Mouse (Mus musculus): ENCODE measurements at regions not wholly inside any gene's neighbourhood (a gene's known extent, or its start where the extent isn't known, plus 50 kb on each side); places are given as distances from the start of the nearest gene placed in this dataset.

DNA sequence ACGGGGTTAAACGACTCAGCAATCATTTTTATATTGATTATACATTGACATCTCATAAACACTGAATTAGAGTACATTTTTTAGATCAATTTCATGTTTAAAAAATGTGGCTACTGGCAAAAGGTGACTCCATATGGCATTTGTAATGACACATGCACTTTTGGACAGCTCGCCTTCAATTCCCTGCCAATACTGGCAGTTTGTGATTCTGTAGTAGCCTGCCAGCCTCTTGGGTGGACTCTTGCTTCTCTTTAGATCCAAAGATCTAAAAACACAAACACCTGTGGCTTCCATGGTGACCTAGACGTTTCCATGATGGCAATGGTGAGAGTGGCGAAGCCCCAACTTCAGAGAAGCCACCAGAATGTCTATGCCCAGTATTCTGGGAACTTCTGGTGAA is 83.1 kb upstream of the Pcdh8 start:
- DNase-seq (ENCODE audit: low spot score in 2 of 2) = no peak

DNA sequence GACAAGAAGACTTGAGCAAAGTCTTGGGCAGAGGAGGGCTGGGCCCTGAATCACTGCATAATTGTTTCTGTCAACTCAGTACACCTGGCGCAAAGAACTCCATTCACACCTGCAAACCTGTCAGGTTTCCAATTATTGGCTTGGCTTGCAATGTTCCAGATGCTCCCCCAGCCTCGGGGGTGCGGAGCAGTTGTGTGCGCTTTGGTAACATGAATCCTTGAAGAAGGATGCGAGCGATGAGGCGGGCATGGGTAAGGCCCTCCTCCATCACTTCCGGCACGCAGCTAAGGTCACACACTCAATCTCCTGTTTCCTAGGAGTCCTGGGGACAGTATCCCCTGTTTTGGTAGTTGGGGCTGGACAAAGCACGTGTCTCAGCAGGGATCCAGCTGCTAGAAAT is 81.6 kb upstream of the Pcdh8 start:
- DNase-seq (ENCODE audit: low spot score in 2 of 2) = no peak

DNA sequence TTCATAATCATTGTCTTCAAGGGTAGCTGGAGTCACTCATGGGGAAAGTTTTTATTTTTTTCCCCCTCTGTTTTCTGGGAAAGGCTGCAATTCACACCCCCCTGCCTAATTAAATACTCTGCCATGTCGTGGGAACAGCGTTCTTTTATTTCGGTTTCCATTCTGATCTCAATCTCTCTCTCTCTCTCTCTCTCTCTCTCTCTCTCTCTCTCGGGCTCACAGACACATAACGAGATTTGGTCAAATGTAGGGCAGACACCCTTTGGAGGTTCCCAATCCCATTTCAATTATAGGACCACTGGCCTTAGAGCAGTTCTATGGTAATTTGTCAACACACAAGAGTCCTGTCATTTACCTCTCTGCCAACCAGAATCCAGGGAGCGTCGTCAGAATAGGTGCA is 80.7 kb upstream of the Pcdh8 start:
- no peak for DNase-seq (ENCODE audit: low spot score in 2 of 2)

DNA sequence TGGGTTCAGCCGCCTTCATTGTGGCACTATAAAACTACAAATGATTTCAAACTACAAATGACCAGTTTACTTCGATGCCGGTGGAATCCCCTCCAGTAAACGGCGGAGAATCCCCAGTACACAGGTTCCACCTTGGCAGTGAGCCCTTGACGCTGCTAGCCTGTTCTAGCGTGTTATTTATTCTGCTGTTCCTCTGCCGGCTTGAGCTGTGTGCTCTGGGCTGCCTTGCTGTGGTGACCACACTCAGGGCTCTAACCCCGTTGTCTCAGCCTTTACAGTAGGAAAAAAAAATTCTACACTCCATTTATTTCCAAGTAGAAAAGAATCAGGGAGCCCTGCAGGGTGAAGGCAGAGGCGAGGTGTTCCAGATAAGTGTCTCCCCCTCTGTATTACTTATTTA is 80.1 kb upstream of the Pcdh8 start:
- no peak for DNase-seq (ENCODE audit: low spot score in 2 of 2)

DNA sequence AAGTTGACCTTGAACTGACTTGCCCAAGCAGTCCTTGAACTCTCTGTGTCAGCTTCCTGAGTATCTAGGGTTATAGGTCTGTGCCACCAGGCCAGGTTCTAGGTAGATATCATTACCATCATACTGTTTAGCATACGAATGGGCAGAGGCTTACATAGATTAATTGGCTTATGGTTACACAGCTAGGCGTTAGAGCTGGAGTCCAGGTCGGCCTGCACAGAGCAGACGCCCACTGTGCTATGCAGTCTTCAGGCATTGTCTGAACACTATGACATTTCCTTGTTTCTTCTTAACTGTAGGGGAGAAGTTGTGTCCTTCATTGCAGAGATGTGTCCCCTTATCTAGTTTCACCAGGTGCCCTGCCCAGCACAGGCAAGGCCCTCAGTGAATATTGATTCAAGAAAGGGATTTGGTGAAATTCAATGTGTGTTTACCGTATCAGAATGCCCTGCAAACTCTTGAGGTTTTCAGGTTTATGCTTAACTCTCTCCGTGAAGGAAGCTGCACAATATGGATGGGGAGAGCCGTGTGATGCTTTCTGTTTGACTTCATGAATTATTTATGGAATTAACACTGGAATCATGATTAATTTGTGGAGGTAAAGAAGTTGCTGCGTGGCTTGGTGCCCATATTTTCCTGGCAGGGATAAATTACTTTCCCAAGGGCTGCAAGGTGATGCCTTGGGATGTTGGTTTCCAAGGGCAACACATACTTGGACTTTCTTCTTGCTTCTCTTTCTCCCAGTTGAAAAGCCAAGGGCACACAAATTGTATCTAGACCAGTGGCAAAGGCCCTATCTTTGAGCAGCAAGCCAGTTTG is 78.7 kb upstream of the Pcdh8 start:
- DNase-seq (ENCODE audit: low spot score in 2 of 2) = no peak

DNA sequence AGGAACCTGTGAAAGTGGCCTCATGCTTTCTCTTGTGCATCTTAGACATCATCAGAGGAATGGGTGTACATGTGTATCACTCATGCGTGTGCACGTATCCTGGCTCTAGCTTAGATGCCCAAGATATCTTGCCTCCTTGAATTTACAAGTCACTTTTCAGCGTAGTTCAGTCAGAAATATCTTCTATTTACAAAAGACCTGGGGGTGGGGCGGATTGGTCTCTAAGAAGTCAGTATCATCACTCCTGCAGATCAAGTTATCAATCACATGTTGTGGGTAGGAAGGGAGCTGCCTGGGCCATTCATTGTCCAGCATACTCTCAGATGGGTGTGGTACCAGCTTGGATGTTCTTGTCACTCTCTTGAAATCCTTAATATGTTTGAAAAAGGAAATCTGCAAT is 77.0 kb upstream of the Pcdh8 start:
- no peak for DNase-seq (ENCODE audit: low spot score in 2 of 2)

DNA sequence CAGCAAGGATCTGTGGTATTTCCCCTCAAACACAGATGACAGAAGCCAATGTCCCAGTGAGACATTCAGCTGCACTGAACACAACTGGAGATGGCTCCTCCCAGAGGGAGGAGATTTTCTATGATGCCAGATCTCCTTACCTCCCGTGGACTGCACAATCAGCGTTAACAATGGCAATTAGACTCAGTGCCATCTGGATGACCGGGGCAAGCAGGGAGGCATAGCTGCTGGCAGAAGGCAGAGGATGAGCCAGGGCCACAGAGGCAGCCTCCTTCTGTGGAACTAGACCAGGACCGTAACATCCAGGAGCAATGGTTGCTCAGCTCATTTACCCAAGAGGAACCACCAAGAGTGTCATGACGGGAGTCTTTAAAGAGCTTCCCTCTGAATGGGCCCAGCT is 73.2 kb upstream of the Pcdh8 start:
- DNase-seq (ENCODE audit: low spot score in 2 of 2) = no peak

DNA sequence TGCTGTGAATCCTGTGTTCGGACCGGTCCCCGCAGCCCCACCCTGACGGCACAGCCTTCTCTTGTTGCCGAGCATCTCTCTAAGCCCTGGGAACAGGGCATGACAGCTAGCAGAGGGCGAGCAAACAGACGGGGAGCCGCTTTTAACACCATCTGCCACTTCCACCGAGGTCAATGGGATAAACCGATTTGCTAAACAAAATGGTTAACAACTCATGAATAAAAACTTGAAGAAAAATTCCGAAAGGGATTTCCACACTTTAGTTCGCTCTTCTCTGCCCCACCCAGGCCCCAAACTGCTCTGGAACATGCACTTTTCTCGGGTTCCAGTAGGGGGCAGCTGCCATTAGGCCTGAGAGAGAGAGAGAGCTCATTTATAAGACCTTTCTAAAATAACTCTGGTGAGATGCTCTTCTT is 72.0 kb upstream of the Pcdh8 start:
- DNase-seq (ENCODE audit: low spot score in 2 of 2) = no peak

DNA sequence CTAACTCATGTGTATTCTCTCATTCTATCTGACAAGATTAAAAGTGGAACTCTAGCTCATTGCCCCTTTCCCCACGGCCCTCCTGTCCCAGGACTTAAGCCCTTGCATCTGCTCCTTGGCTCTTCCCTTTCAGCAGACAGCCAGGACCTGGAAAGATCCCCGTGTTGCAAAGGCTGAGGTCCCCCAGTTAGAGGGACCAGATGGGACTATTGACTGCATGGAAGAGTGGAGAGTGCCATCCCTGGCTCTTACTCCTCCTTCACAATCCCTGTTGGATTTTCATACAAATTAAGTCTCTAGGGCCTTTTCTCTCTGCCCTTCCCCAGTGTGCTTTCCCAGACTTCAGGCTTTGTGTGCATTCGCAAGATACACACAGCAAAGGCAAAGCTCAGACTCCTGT is 71.6 kb upstream of the Pcdh8 start:
- no peak for DNase-seq (ENCODE audit: low spot score in 2 of 2)

DNA sequence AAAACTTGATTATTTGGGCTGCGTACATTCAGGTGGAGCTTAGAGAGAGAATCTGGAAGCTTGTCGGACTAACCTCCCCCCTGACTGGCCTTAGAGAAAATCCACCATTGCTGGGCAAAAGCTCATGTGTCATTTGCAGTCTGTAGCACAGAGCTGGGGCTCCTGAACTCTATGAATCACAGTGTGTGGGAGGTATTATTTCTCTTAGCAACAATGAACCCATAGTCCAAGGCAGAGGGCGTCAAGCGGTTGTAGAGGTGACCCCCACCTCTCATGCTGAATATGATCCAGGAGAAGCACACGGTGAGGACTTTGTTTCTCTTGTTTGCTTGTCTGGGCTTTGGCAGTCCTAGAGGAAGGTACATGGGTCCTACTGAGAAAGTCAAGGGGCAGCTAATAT is 66.0 kb upstream of the Pcdh8 start:
- DNase-seq (ENCODE audit: low spot score in 2 of 2) = no peak

DNA sequence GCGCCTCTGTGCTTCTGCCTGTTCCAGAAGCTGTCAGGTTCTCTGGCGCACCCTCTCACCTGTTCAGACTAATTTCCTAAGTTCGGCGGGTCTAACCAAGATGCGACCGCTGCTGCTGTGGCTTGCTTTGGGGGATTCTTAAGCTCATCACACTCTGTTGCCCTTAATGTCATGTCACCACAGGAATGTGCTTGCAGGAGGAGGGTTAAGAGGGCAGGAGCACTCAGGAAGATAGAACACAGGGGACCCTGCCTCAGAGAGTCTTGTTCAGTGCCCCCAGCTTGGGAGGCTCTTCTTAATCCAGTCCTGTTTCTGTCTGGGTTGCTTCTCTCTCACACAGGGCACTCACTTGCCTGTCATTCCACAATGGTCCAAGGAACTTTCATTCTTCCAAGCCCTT is 65.1 kb upstream of the Pcdh8 start:
- DNase-seq (ENCODE audit: low spot score in 2 of 2) = no peak

DNA sequence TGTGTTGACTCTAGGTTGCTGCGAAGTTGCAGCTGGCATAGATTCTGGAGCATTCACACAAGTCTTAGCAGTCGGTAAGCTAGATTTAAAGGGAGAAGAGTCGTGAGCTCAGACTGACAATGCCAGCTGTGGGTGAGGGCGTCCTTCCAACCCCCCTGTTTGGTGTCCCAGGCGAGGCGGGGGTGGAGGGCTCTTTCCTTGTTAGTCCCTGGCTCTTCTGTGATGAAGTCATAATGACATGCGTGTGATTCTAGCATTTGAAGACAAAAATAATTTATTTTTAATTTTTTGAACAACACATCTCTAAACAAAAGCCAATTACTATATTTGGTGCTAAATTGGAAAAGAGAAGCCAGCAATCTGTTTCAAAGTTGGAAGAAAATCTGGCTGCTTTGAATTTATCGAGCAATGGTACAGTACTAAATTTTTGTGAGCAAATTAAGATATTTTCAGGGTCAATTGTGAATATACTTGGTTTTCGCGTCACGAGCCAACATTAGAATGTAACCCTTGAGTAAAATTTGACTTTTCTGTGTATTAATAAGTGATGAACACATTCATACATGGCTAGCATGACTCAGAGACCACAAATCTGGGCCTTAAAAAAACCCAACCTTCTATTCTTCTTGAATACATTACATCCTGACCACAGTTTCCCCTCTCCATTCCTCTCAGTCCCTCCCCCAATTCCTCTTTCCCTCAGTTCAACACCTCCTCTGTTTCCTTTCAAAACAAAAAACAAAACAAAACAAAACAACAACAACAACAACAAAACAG is 53.7 kb upstream of the Pcdh8 start:
- DNase-seq (ENCODE audit: low spot score in 2 of 2) = no peak

DNA sequence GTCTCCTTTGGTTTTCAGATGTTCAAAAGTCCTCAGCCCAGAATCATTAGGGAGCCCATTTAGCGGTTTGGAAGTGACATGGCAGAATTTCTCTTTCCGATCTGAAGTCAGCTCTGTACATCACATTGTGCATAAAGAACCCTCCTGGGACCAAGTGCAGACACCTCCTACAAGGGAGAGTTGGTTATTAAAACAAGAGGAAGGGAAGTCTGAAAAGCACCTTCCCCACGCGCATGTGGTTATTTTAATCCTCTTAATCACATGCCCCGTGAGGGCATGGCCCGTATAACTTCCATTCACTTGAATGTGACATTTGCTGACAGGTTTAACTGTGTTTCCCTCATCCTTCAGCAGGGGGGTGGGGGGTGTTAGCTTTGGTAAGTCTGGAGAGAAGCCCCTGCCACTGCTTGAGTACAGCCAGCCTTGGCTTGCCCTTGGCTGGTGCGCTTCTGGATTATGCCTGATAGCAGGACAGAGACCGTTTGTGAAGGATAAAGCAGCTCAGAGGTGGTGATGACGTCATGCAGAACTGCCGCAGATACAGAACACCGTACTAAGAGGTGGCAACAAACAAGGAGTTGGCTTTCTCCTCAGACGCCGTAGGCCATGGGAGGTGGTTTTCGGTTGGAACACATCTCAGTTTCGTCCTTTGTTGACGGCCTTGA is 51.5 kb upstream of the Pcdh8 start:
- DNase-seq (ENCODE audit: low spot score in 2 of 2) = no peak

DNA sequence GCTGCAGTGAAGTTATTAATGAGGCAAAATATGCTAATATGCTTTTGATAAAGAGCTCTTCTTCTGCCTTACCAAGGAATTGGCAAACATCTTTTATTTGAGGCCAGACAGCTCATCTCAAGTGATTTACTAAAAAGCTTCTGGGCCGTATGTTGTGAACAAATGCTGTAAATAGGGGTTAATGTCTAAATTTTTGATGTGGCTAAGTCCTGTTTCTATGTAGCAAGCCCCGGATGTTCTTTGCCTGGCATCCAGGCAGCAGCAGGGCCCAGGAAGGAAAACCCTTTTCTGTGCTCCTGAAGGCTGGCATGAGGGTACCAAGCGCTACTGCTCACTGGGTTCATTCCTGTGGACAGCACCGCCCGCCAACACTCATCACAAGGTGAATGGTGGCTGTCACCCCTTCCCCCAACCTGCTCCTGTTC is 50.9 kb upstream of the Pcdh8 start:
- DNase-seq (ENCODE audit: low spot score in 2 of 2) = no peak

DNA sequence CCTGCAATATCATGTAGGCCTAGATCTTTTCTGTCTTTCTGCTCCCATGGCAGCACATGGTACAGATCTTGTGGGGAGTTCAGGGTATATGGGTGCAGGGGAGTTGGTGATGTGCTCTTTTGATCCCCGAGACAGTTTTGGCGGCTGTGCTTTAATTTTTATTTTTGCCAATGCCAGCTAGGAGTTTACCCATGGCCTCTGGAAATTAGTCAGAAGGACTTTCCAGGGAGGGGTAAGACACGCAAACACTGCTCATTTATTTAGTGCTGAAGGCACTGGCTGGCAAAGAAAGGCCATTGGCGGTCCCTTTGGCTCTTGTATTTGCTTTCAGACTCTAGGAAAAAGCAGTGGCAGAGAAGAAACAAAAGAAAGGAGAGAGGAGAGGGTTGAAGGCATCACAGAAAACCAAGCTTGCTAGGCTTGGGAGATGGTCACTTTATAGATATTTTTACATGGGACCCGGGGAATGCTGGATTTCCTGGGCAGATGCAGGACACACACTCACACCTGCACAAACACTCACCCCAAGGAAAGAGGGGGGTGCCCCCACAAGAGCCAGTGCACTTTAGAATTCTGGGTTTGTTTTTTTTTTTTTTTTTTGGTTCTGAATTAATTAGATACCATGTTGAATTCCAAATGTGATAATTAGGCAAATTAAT is 50.4 kb upstream of the Pcdh8 start:
- no peak for DNase-seq (ENCODE audit: low spot score in 2 of 2)

Data from heart, adult 9 months (tissue).